Mouse (Mus musculus) 3134 (cell line): ENCODE results near the gene Ube2v1.
A peak's percentile ranks its signal among the peaks of the same experiment; 100 is the strongest.

Experiments used
- DNase-seq: peaks from one replicate; pipeline ENCODE4 v3.0.0-alpha.2; 2011; ENCODE audit warnings: low spot score; ENCODE audit not compliant: insufficient read length; ENCODE audit errors: extremely low read depth

Ube2v1 gene

DNA sequence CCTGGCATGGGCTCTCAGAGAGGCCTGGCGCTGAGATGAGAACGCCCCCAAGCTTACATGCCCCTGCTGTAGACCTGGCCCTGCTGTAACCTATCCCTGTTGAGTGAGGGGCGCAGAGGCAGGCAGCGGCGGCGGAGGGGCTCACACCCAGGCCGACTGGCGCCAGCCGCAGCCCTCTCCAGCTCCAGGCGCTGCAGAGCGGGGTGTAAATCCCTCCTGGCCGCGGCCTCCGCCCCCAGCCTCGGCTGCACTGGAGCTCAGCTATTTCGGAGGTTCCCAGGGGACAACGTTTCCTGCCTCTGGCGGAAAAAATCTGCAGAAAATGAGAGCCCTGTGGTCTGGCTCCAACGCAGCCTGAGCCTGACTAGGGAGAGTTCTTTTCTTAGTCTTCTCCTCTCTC, 66.2 kb downstream of the Ube2v1 start:
- DNase-seq = peak; percentile 85

DNA sequence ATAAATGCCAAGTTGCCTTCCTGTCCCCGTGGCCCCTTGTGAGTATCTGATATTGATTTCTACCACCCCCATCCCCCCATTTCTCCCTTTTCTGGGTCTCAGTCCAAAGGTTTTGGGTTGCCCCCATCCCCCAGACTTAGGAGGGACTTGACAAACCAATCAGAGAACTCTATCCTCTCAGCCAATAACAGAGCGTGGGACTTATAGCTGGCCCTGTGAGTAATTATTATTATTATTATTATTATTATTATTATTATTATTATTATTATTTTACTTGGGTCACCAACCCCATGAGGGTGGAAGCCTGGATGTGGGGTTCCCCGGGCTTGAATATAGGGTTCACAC, 66.6 kb downstream of the Ube2v1 start:
- no peak for DNase-seq

GRCm38 (mm10) chr2:167564551-167565311, 67.2 kb downstream of the Ube2v1 start:
- DNase-seq = no peak

GRCm38 (mm10) chr2:167563703-167564102, 68.2 kb downstream of the Ube2v1 start:
- no peak for DNase-seq

DNA sequence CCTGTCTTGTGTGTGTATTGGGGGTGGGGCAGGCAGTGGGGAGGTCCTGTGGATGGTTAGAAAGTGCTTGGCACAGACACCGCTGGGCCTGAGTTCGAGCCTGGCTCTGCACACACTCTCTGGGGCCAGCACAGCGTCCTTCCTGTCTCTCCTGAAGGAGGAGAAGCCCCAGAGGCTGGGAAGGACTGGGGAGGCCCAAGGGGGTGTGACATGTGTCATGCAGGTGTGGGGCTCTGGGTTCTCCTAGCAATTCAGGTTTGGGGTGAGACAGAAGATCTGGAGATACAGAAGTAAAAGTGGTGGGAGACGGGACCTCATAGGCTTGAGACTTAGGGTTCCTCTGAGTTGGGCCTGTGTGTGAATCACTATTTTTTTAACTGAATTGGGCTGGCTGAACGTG, 68.9 kb downstream of the Ube2v1 start:
- no peak for DNase-seq

- DNase-seq = peak; percentile 85
These were observed 69.8 kb downstream of the Ube2v1 start for GRCm38 (mm10) chr2:167562101-167562500.

DNA sequence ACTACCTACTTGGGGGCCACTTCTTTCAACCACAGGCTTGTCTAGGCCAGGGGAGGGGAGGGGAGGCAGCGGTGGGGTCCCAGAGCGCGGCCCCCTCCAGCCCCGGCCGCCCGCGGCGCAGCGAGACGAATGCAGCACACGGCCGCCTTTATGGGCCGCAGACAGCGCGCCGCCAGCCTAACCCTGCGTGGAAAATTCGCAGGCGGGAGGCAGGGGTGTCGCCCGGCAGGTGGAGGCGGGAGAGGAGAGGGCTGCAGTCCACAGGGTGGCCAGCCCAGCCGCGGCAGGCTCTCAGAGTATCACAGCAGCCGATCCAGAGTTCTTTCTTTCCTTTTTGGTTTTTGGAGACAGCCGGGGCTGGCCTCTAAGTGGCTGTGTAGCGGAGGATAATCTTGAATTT, 72.5 kb downstream of the Ube2v1 start:
- DNase-seq = no peak
